Mouse (Mus musculus) erythroblast, embryonic 14.5 days (primary cell): Measurements from ENCODE around the gene Krt80. TPM values are rescaled to one million over a fixed set of nuclear protein-coding genes. Genes with fewer than 3 reads are reported as not detected.
"Not testable (repeated sequence)": the region's sequence is repeated elsewhere in the genome, so short reads cannot be mapped to it uniquely, and the experiment has no call there.

Experiments used
- H3K27me3 ChIP-seq: 2 replicates; pipeline ENCODE4 v1.6.1; 2012; ENCODE audit warnings: inconsistent platforms; ENCODE audit not compliant: control insufficient read depth
- H3K36me3 ChIP-seq: 2 replicates; pipeline ENCODE4 v1.6.1; 2012; ENCODE audit warnings: mild to moderate bottlenecking, inconsistent platforms; ENCODE audit not compliant: control insufficient read depth
- H3K4me1 ChIP-seq: 2 replicates; pipeline ENCODE4 v1.6.1; 2012; ENCODE audit warnings: inconsistent platforms; ENCODE audit not compliant: control insufficient read depth
- H3K4me3 ChIP-seq: replicated peaks from 2 replicates; pipeline ENCODE3; 2012; ENCODE audit warnings: moderate library complexity, mild to moderate bottlenecking, inconsistent platforms
- H3K9me3 ChIP-seq: 2 replicates; pipeline ENCODE4 v1.6.1; 2012; ENCODE audit warnings: low read length, inconsistent platforms, mixed read lengths; ENCODE audit not compliant: control insufficient read depth
- GATA1 ChIP-seq: IDR thresholded peaks from 2 replicates; pipeline ENCODE4 v1.6.1; 2012; ENCODE audit warnings: low read length, inconsistent platforms, mixed read lengths
- TAL1 ChIP-seq: IDR thresholded peaks from 3 replicates; pipeline ENCODE4 v1.6.1; 2012; ENCODE audit warnings: low read length, inconsistent platforms, mixed read lengths
- polyA plus RNA-seq: library from polyadenylated mRNA; stranded (reverse); fragments of >175 nt; gene quantifications from 2 replicates; pipeline ENCODE4 v1.2.3, GENCODE M21; 2012

Krt80 gene
- polyA plus RNA-seq, 1 experiment, result not detected

DNA sequence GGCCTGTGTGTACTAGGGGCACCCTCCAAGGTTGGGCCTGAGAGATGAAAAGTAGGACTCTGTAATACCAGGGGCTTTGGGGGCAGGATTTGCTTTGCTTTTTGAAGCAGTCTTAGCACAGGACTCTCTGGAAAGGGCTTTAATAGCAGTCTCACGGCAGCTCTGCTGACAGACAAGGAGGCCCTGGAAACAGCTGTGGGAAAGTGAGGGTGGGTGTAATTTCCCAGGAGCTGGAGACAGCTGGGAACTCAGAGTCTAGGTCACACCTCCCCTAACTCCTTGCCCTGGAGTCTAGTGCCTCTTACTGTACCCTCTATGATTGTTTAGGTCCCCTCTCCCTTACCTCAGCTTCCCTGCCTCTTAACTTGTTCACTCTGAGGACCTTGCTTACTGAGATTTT, 36.8 kb downstream of the Krt80 start:
- Histone ChIP-seq H3K9me3 (no peaks in the 10 kb centered on the region), H3K4me1 (no peaks in the 10 kb centered on the region), H3K27me3 (peaks cover 6% of the 10 kb centered on the region), H3K36me3 (no peaks in the 10 kb centered on the region), H3K4me3 (no peak overlapping the region)
- TF ChIP-seq TAL1 (no peak), GATA1 (no peak)

DNA sequence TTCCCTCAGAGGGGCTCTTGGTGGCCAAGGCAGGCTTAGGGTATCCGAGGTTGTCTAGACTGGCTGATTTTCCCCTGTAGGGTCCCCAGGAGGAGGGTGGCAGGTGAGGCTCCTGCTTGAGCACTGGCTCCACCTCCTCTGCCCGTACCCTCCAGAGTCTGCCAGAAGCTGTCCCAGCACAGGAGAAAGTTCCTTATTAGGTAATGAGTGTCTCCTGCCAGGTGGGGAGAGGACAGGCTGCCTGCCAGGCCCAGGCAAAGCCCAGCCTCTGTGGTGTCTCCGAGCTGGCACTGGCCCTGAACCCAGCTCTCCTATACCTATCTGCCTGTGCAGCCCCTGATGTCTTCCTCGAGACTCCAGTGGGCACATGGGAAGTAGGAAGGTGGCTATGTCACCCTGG, 37.6 kb downstream of the Krt80 start:
- Histone ChIP-seq H3K9me3 (no peaks in the 10 kb centered on the region), H3K36me3 (no peaks in the 10 kb centered on the region), H3K4me3 (no peak overlapping the region), H3K27me3 (peaks cover 6% of the 10 kb centered on the region), H3K4me1 (no peaks in the 10 kb centered on the region)
- TF ChIP-seq GATA1 (no peak), TAL1 (no peak)

DNA sequence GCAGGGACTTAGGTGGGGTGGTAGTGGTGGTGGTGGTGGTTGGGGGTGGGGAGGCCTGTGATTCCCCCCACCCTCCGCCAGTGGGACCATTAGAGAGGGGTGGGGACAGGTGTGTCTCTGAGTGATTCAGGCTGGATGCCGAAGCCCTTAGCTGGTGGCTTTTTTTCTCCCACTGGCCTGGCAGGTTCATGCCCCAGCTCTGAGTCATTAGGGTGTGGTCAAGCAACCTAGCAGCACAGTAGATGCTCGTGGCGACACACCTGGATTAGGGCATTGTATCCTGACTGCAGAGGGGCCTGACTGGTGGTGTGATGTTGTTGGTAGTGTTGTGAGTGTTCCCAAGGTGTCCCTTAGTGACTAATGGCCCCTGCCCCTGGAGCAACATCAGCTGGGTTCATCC, 38.9 kb downstream of the Krt80 start:
- H3K36me3 ChIP-seq, result no peaks in the 10 kb centered on the region
- TF ChIP-seq TAL1, result no peak
- no peak for TF ChIP-seq GATA1
- no peaks in the 10 kb centered on the region for H3K9me3 ChIP-seq
- H3K4me1 ChIP-seq, result no peaks in the 10 kb centered on the region
- no peaks in the 10 kb centered on the region for H3K27me3 ChIP-seq
- H3K4me3 ChIP-seq, result no peak overlapping the region

DNA sequence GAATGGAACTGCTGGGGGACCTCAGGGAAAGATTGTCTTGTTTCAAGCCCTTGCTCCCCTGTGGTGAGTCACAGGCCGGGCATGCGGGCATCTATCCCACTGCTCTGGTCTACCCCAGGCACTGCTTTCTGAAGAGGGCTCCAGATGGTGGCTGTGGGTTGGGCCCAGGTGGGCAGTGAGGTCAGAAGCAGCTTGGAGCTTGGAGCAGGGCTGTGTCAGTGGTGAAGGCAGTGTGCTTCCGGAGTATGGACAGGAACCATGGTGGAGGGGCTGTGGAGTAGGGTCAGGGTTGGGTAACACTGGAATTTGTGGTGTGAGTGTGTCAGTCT, 40.4 kb downstream of the Krt80 start:
- Histone ChIP-seq H3K4me1 (no peaks in the 10 kb centered on the region), H3K9me3 (peaks cover 2% of the 10 kb centered on the region; the same call in 1 of the 2 replicates), H3K36me3 (no peaks in the 10 kb centered on the region), H3K4me3 (no peak overlapping the region), H3K27me3 (no peaks in the 10 kb centered on the region)
- no peak for TF ChIP-seq GATA1
- no peak for TF ChIP-seq TAL1

DNA sequence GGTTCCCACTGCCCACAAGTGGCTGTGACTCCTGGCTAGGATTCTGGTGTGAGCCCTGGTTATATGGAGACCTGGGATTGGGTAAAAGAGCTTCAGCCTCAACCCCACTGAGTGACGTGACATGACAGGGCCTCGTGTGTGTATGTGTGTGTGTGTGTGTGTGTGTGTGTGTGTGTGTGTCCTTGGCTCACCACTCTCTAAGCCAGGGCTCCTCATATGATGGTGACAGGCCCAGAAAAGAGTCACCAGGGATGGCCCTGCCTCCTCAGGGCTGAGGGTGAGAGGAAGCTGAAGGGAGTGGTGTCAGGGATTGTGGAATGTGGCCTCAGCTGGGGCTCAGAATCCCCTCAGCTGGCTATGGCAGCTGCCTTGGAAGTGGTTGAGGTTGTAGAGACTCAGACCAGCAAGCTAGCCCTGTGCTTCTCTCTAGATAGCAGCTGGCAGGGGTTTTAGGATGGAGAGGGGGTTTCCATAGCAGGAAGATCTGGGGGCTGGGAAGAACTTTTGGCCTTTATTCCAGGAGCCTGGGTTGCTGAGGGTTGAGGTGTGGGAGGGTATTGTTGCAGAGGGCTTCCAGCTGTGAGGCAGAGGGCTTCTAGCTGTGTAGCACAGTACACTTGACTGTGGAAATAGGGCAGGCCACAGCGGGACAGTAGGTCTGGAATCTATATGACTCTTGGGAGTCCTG, 40.9 kb downstream of the Krt80 start:
- TF ChIP-seq GATA1 (no peak), TAL1 (no peak)
- H3K9me3 ChIP-seq, result peaks cover 5% of the 10 kb centered on the region
- H3K27me3 ChIP-seq, result no peaks in the 10 kb centered on the region
- H3K4me1 ChIP-seq, result no peaks in the 10 kb centered on the region
- no peaks in the 10 kb centered on the region for H3K36me3 ChIP-seq
- H3K4me3 ChIP-seq, result no peak overlapping the region

DNA sequence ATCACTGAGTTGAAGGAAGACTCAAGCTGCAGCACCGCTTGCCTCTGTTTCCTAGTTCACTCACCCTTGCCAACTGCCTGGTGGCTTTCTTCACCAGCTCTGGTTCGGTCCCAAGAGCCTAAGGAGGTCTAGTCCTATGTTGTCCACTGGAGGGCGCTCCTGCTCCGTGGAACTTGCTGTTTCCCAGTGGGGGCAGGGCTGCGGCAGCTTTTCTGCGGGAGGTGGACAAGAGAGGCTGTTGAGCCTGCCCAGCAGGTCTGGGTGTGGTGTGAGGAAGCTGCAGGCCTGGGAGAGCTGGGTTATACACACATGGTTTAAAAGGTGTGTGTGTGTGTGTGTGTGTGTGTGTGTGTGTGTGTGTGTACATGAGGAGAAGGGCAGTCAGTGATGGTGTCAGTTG, 42.7 kb downstream of the Krt80 start:
- no peak for TF ChIP-seq GATA1
- no peak for TF ChIP-seq TAL1
- peaks cover 10% of the 10 kb centered on the region for H3K9me3 ChIP-seq
- H3K4me1 ChIP-seq, result no peaks in the 10 kb centered on the region
- H3K27me3 ChIP-seq, result no peaks in the 10 kb centered on the region
- H3K36me3 ChIP-seq, result no peaks in the 10 kb centered on the region
- H3K4me3 ChIP-seq, result no peak overlapping the region

DNA sequence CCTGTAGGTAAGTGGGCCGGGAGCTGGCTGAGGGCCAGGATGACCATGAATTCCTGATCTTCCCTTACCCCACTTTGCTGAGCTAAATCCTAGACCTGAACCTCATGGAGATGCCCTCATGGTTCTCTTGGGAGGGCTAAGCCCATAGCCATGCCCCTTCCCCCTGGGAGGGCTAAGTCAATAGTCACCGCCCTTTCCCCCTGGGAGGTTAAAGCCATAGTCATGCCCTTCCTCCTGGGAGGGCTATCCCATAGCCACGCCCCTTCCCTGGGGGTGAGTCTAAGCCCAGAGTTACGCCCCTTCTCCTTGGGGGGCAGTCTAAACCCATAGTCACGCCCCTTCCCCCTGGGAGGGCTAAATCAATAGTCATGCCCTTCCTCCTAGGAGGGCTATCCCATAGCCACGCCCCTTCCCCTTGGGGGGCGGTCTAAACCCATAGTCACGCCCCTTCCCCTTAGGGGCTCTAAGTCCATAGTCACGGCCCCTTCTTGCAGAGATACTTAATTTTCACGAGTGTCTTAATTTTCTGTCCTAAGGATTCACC, 43.9 kb downstream of the Krt80 start:
- H3K27me3 ChIP-seq, result peaks cover 3% of the 10 kb centered on the region; the same call in 1 of the 2 replicates
- TF ChIP-seq GATA1 (no peak), TAL1 (no peak)
- no peak overlapping the region for H3K4me3 ChIP-seq
- no peaks in the 10 kb centered on the region for H3K36me3 ChIP-seq
- no peaks in the 10 kb centered on the region for H3K4me1 ChIP-seq
- H3K9me3 ChIP-seq, result peaks cover 10% of the 10 kb centered on the region

DNA sequence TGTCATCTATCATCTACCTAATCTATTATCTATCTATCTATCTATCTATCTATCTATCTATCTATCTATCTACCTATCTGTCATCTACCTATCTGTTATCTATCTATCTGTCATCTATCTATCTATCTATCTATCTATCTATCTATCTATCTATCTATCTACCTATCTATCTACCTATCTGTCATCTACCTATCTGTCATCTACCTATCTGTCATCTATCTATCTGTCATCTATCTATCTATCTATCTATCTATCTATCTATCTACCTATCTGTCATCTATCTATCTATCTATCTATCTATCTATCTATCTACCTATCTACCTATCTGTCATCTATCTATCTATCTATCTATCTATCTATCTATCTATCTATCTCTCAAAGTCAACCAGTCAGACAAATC, 45.6 kb downstream of the Krt80 start:
- peaks cover 10% of the 10 kb centered on the region for H3K9me3 ChIP-seq
- not testable (repeated sequence) for H3K4me1 ChIP-seq, H3K4me3 ChIP-seq, H3K36me3 ChIP-seq, H3K27me3 ChIP-seq

DNA sequence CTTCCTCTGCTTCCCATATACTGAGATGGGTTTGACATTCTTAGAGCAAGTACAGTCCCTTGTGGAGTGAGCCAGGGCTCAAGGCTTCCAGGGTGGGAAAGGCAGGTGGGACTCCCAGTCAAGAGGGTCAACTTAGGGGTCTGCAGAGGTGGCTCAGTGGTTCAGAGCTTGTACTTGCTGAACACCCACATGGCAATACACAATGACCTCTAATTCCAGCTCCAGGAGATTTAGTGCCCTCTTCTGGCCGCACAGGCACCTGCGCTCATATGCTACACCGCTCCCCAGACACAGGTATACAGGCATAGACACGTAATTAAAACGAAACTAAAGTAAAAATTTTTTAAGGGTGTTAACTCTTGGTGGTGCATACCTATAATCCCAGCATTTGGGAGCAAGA, 46.5 kb downstream of the Krt80 start:
- no peaks in the 10 kb centered on the region for H3K4me1 ChIP-seq

DNA sequence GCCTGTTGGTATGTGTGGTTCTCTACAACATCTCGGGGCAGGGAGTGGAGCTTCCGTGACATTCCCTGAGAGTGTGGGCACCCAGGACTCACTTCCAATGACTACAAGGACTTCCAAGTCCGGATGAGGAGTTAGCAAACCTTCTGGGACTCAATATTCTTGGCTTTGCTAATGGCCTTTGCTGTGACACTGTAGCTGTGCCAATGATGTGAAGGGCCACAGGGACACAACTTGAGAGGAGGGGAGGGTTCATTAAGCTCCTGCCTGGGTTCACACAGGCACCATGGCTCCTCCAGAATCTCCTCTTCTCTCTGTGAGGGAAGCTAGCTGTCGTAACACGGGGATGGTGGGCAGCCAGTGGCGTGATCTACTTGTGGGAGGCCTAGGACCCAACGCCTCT, 47.3 kb downstream of the Krt80 start:
- Histone ChIP-seq H3K4me3 (no peak overlapping the region), H3K9me3 (peaks cover 10% of the 10 kb centered on the region), H3K36me3 (no peaks in the 10 kb centered on the region), H3K4me1 (no peaks in the 10 kb centered on the region), H3K27me3 (peaks cover 5% of the 10 kb centered on the region)
- TF ChIP-seq GATA1 (no peak), TAL1 (no peak)

More for the DNA sequence above, 46.5 kb downstream of the Krt80 start:
- H3K27me3 ChIP-seq, result peaks cover 3% of the 10 kb centered on the region; the same call in 1 of the 2 replicates
- H3K9me3 ChIP-seq, result peaks cover 10% of the 10 kb centered on the region
- no peak overlapping the region for H3K4me3 ChIP-seq
- TF ChIP-seq TAL1 (no peak), GATA1 (no peak)
- H3K36me3 ChIP-seq, result no peaks in the 10 kb centered on the region
